Mouse (Mus musculus): ENCODE measurements at regions not wholly inside any gene's neighbourhood (a gene's known extent, or its start where the extent isn't known, plus 50 kb on each side); places are given as distances from the start of the nearest gene placed in this dataset.

DNA sequence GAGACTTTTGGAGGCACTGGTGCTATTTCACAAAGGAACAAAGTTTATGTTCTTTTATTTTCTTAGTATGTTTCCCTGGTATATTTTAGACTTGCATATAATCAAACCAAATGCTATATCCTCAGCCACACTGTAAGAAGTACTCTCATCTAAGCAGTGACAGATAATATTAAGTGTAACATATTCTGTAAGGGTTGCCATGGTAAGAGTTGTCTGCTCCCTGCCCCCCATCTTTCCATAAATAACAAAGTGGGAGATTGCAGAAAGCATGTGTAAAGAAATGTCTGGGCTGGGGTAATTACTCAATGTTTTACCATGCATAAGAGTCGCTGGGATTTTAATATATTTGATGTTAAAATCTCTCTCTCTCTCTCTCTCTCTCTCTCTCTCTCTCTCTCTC, 473.5 kb upstream of the Lcorl start:
- intact Hi-C loops (cut with DNase I), result no loop called here

All from adrenal gland (tissue).